14 mouse cellular contexts compared by ENCODE assay signal in genomic region chr12:30864347-30864746, GRCm38 (mm10). TPM values are rescaled to one million over a fixed set of nuclear protein-coding genes. Genes with fewer than 3 reads are reported as not detected.
DNase-seq lines count a peak whose midpoint lies in the region; ATAC-seq and TF ChIP-seq lines count a peak whose summit lies in the region.
"Had no signal": no experiment of that assay in that cellular context is flagged by ENCODE, and none has a peak within 500 bp of the region (broad histone marks: within the 10 kb centered on the region; RNA-seq: fewer than 3 reads in every experiment).

No protein-coding gene starts in this region.

- H3K27ac ChIP-seq in heart, postnatal 0 days (ENCODE audit: low read depth), result no peak overlapping the region
- no peak overlapping the region for H3K27ac ChIP-seq in lung, embryonic 15.5 days
- H3K27ac ChIP-seq: kidney, postnatal 0 days; midbrain, embryonic 13.5 days; neural tube, embryonic 13.5 days had no signal

- no peak overlapping the region for H3K4me2 ChIP-seq in heart, postnatal 0 days (ENCODE audit: low read depth, low read length)
- H3K4me2 ChIP-seq in lung, embryonic 15.5 days, result no peak overlapping the region
- H3K4me2 ChIP-seq: midbrain, embryonic 13.5 days; neural tube, embryonic 13.5 days had no signal

- 43% methylated on average over 2 of the region's 2 CpGs for WGBS in heart, postnatal 0 days
- WGBS in lung, embryonic 15.5 days, result 45% methylated on average over 2 of the region's 2 CpGs

- no peaks in the 10 kb centered on the region for H3K27me3 ChIP-seq in heart, postnatal 0 days (ENCODE audit: control insufficient read depth, insufficient read depth, low read length)
- H3K27me3 ChIP-seq in lung, embryonic 15.5 days, result no peaks in the 10 kb centered on the region
- H3K27me3 ChIP-seq: midbrain, embryonic 13.5 days; neural tube, embryonic 13.5 days had no signal

- no peaks in the 10 kb centered on the region for H3K36me3 ChIP-seq in heart, postnatal 0 days (replicated peaks; ENCODE audit: control insufficient read depth, insufficient read depth, low read length)
- no peaks in the 10 kb centered on the region for H3K36me3 ChIP-seq in lung, embryonic 15.5 days
- H3K36me3 ChIP-seq: midbrain, embryonic 13.5 days; neural tube, embryonic 13.5 days had no signal

- no peak for TF ChIP-seq EP300 in heart, postnatal 0 days (IDR thresholded peaks at IDR 0.05; ENCODE audit: low read depth)

- no peak for TF ChIP-seq CTCF in heart, postnatal 0 days (IDR thresholded peaks at IDR 0.05; ENCODE audit: low read depth)

- no peaks in the 10 kb centered on the region for H3K9me3 ChIP-seq in heart, postnatal 0 days (replicated peaks; ENCODE audit: control insufficient read depth, low read length)
- no peaks in the 10 kb centered on the region for H3K9me3 ChIP-seq in lung, embryonic 15.5 days
- H3K9me3 ChIP-seq: midbrain, embryonic 13.5 days; neural tube, embryonic 13.5 days had no signal

- H3K4me1 ChIP-seq in heart, postnatal 0 days (ENCODE audit: control insufficient read depth, insufficient read depth), result peaks cover 12% of the 10 kb centered on the region
- H3K4me1 ChIP-seq in lung, embryonic 15.5 days, result peaks cover 10% of the 10 kb centered on the region
- H3K4me1 ChIP-seq: midbrain, embryonic 13.5 days; neural tube, embryonic 13.5 days had no signal

- peak; percentile 44 to 52 for DNase-seq in cerebellum, postnatal 14 days
- DNase-seq in cerebellum, adult 18-20 months, result no peak
- DNase-seq in heart, postnatal 0 days (ENCODE audit: low spot score), result no peak
- DNase-seq in heart, adult 9 months (ENCODE audit: low spot score in 2 of 2), result no peak
- DNase-seq in lung, postnatal 25 days (ENCODE audit: low spot score), result no peak
- DNase-seq in lung, postnatal 4 days, result peak; percentile 47 to 75
- no peak for DNase-seq in kidney, adult 11 months
- DNase-seq: adrenal gland, postnatal 25 days; thymus, adult 2 months had no signal

- no peak overlapping the region for H3K4me3 ChIP-seq in heart, postnatal 0 days (ENCODE audit: low read depth, low read length)
- no peak overlapping the region for H3K4me3 ChIP-seq in lung, embryonic 15.5 days
- H3K4me3 ChIP-seq: midbrain, embryonic 13.5 days; neural tube, embryonic 13.5 days had no signal

- H3K9ac ChIP-seq in heart, postnatal 0 days (replicated peaks; ENCODE audit: low read depth, low read length), result no peak overlapping the region
- no peak overlapping the region for H3K9ac ChIP-seq in lung, embryonic 15.5 days
- H3K9ac ChIP-seq: midbrain, embryonic 13.5 days; neural tube, embryonic 13.5 days had no signal

- peak; percentile 58 for ATAC-seq in heart, postnatal 0 days (ENCODE audit: insufficient read depth, low read depth)
- ATAC-seq in lung, embryonic 15.5 days (ENCODE audit: borderline replicate concordance, extremely low read depth, low FRiP score, low TSS enrichment), result peak; percentile 64; the same call in 1 of the 2 replicates
- ATAC-seq: midbrain, embryonic 13.5 days had no signal

RNA-seq across cellular contexts. Expression of gene Alkal2, which starts 19.8 kb away (rescaled TPM):
- not detected in 2 replicates for total RNA-seq in heart, postnatal 0 days (2014; rRNA removed; ENCODE audit: low replicate concordance)
- polyA plus RNA-seq in heart, postnatal 0 days (2015; fragmentation: Nextera tagmentation; extraction: Ambion mirVana), result 0.16 TPM in 1 of 2 replicates, not detected in the other
- 0.48 and 0.67 TPM in 2 replicates for polyA plus RNA-seq in lung, embryonic 15.5 days (2015; fragmentation: Nextera tagmentation; extraction: Ambion mirVana)
- total RNA-seq: adrenal gland, postnatal 25 days had no signal
- polyA plus RNA-seq: liver, embryonic 16.5 days had no signal

RNA-seq across cellular contexts. Expression of gene Acp1, which starts 47.0 kb away (rescaled TPM):
- total RNA-seq in heart, postnatal 0 days (2014; rRNA removed; ENCODE audit: low replicate concordance), result 24.8 and 25.5 TPM in 2 replicates
- polyA plus RNA-seq in heart, postnatal 0 days (2015; fragmentation: Nextera tagmentation; extraction: Ambion mirVana), result 95.4 and 101 TPM in 2 replicates
- polyA plus RNA-seq in lung, embryonic 15.5 days (2015; fragmentation: Nextera tagmentation; extraction: Ambion mirVana), result 172 and 190 TPM in 2 replicates

RNA-seq across cellular contexts. Expression of gene Sh3yl1, which starts 47.1 kb away (rescaled TPM):
- total RNA-seq in heart, postnatal 0 days (2014; rRNA removed; ENCODE audit: low replicate concordance), result 3.4 TPM in 1 of 2 replicates, not detected in the other
- polyA plus RNA-seq in heart, postnatal 0 days (2015; fragmentation: Nextera tagmentation; extraction: Ambion mirVana), result 3.9 and 4.3 TPM in 2 replicates
- 13.3 and 14.7 TPM in 2 replicates for polyA plus RNA-seq in lung, embryonic 15.5 days (2015; fragmentation: Nextera tagmentation; extraction: Ambion mirVana)

Comparison
In these comparisons a context has a peak if more than half of its experiments do, and no peak if none do; other contexts are left out.
1. DNase-seq: peak in cerebellum, postnatal 14 days (2 of 2) and lung, postnatal 4 days (2 of 2); none in cerebellum, adult 18-20 months (0 of 2), heart, postnatal 0 days (single experiment), heart, adult 9 months (0 of 2), lung, postnatal 25 days (single experiment) and kidney, adult 11 months (single experiment).